Mouse (Mus musculus) 416B (cell line): ENCODE data around the gene Ets2.

Experiments used
- DNase-seq: peaks from one replicate; pipeline ENCODE4 v3.0.0; 2011; ENCODE audit warnings: low read depth

Gene Ets2

GRCm38 (mm10) chr16:95701802-95702561 is at the start of gene Ets2:
Gene Ets2 (plus strand): TSS chr16:95702075.
- peak; percentile 91 for DNase-seq

GRCm38 (mm10) chr16:95654204-95654611 is 47.7 kb upstream of the Ets2 start:
- DNase-seq = no peak

DNA sequence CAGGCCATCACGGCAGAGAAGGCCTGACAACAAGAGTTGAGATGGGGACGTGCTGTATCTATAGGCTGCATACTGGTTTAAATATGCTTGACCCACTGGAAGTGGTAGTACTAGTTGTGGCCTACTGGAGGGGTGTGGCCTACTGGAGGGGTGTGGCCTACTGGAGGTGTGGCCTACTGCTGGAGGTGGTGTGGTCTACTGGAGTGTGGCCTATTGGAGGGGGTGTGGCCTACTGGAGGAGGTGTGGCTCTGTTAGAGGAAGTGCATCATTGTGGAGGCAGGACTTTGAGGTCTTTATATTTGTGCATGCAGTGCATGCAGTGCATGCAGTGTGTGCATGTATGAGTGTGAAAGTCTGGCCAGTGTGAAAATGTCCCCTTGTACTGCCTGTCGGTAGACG is 45.3 kb upstream of the Ets2 start:
- DNase-seq = peak; percentile 30

GRCm38 (mm10) chr16:95657187-95657586 is 44.7 kb upstream of the Ets2 start:
- DNase-seq = no peak

- DNase-seq = no peak
Observed at GRCm38 (mm10) chr16:95657756-95658155, 44.1 kb upstream of the Ets2 start.

GRCm38 (mm10) chr16:95658836-95659430 is 42.9 kb upstream of the Ets2 start:
- DNase-seq = peak; percentile 77

DNA sequence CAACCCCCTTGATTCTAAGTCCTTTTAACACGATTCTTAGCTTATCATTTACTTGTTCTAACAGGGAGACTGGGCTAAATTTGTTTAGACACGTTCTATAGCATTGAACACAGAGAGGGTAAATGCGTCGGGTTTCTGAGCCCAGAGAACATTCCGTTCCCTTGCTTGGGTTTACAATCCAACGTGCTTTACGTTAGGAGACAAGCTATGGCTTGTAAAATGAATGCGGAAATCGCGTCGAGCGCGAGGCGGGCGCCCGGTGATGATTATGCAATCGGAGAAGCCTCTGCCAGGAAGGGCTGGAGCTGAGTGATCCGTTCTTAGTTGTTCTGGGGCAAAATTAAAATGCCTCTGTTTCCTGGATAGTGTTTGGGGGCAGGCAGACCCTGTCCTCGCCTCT is 42.4 kb upstream of the Ets2 start:
- peak; percentile 56 for DNase-seq

GRCm38 (mm10) chr16:95660909-95661308 is 41.0 kb upstream of the Ets2 start:
- DNase-seq = no peak

GRCm38 (mm10) chr16:95665472-95666131 is 36.3 kb upstream of the Ets2 start:
- DNase-seq = no peak

DNA sequence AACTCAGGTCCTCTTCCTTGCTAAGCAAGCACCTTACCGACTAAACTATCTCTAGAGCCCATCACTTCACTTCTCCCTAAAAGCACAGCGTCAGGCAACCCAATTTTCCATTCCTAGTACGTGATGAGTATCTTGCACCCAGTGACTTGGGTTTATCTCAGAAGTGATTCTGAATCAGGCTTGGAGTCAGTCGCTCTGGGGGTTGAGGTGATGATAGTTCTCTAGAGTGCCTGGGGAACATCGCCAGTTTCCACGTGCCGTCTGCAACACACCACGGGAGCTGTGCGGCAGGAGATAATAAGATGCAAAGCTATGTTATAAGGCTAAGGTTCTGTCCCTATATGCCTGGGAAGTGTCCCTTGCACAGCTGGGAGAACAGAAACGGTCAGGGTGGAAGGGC is 35.6 kb upstream of the Ets2 start:
- no peak for DNase-seq

DNA sequence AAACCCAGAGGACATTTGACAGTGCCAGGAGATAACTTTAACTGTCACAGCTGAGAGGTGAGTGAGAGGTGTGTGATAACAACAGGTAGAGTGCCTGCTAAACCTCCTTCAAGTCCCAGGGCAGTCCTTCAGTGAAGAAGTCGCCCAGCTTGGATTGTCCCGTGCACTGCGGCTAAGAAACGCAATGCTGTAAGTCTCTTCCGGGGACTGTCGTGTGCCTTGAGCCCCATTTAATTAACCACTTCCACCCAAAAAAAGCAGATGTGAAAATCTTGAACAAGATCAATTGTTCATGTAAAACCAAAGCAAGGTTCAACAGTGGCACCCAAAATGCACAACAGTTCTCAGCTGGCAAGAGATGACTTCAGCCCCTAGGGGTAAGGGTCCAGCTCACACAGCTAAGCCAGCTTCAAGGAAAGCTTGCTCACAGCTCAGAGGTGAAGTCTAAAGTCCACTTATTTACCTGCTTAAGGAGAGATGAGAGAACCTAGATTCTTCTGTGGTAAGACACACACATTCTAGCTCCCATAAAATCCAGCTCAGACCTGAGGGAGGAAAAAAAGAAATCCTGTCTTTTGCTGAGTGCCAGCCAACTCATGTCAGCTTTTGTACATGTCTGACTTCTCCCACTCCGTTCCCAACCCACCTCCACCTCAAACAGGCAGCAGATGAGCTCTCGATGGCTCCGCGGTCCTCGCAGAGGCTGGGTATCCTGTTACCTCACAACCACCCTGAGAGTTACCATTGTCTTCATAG is 34.3 kb upstream of the Ets2 start:
- DNase-seq = no peak

DNA sequence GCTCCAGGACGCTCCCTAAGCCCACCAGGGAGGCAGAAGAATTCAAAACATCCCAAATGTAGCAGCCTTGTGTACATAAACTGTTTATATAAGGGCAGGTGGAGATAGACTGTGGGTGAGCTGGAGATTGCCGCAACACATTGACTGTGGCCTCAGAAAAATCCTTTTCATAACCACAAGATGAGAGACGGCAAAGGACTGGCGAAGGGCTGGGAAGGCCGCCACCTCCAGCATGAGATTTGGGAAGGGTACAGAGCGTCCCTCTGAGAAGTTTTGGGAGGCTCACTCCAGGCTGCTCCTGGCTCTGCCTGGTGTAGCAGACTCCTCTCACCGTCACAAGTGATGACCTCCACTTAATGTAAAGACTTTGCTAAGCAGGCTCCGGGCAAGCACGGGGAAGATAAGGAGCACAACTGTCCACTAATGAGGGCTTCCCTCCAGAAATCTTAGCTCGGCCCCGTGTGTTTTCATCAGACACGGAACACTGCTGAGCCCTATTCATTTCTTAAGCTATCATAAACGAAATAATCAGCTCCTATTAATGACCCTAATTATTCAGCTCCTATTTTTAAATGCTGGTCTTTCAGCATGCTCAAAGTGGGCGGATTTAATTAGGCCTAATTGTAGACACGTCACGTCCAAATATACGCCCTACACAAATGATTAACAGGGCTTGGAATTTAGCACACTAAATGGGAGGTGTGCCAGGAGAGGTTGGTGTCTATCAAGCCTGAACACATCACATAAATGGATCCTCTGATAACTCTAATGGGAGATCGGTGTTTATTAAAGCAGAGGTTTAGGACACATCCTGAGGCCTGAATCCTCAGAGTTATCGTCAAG is 33.5 kb upstream of the Ets2 start:
- no peak for DNase-seq

GRCm38 (mm10) chr16:95674452-95674921 is 27.4 kb upstream of the Ets2 start:
- DNase-seq = peak; percentile 11

GRCm38 (mm10) chr16:95675212-95675611 is 26.7 kb upstream of the Ets2 start:
- DNase-seq = no peak

GRCm38 (mm10) chr16:95676668-95677067 is 25.2 kb upstream of the Ets2 start:
- no peak for DNase-seq

GRCm38 (mm10) chr16:95682431-95682892 is 19.4 kb upstream of the Ets2 start:
- no peak for DNase-seq

DNA sequence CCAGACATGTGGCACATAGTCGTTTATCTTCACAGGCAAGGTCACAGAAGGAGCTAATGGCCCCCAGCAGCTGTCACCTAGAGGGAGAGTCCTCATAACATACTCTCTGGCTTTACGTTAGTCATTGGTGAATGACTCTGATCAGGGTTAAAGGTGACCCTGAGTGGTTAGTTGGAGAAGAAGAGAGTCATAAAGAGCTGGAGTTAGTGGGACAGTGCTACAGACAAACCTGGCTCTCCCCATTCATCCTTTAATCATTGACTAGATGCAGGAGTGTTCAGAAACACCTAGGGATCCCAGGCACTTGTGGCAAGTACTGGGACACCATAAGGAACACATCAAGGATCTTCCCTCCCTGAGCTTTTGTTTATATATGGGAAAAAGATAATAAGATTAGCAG is 16.1 kb upstream of the Ets2 start:
- DNase-seq = no peak

DNA sequence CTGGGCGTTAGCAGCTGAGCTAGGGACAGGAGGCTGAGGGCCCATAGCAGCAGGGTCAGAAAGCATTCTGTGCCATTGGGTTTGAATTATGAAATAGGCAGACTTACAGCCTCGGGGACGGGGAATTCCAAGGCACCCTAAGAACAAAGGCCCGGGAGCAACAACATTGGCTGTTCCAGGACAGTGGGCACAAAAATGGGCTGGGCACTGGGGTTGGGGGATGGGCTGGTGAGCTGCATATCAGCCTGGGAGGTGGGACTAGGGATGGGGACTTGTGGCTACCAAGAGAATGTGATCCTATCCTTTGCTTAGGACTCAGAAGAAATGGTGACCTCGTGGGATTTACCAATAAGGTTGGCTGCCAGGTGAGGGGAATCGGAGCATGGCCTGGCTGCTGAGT is 15.6 kb upstream of the Ets2 start:
- DNase-seq = no peak

DNA sequence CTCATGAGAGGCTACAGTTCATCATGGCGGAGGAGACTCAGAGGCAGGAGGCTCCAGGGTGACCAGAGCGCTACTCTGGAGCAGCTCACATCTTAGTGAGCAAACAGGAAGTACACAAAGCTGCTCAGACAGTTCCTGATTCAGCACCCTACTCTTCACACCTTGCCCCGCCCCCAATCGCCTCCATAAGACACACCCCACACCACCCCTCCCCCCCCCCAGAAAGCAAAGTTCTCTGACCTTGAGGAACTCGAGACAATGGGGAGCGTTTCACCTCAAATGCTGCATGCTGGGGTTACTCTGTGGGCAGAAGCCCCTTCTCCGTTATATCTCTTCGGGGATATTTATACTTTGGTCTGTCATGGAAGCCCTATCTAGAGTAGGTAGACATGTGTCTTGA is 15.0 kb upstream of the Ets2 start:
- no peak for DNase-seq

- DNase-seq = no peak
Observed at GRCm38 (mm10) chr16:95688010-95688409, 13.9 kb upstream of the Ets2 start.

- no peak for DNase-seq
Observed at GRCm38 (mm10) chr16:95696599-95696998, 5.3 kb upstream of the Ets2 start.
